Mouse (Mus musculus): ENCODE data around the gene Fbxo22.
"Not testable (repeated sequence)": the region's sequence is repeated elsewhere in the genome, so short reads cannot be mapped to it uniquely, and the experiment has no call there.

DNA sequence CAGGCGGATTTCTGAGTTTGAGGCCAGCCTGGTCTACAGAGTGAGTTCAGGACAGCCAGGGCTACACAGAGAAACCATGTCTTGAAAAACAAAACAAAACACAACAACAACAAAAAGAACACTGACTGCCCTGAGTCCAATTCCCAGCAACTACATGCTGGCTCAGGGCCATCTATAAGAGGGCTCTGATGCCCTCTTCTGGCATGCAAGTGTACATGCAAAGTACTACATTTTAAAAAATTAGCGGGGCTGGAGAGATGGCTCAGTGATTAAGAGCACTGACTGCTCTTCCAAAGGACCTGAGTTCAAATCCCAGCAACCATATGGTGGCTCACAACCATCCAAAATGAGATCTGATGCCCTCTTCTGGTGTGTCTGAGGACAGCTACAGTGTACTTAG, 43.4 kb downstream of the Fbxo22 start:
- TF ChIP-seq CTCF (IDR thresholded peaks at IDR 0.05; ENCODE audit: low read depth, low read length); POLR2A (IDR thresholded peaks at IDR 0.05; ENCODE audit: borderline replicate concordance, low read depth, low read length): not testable (repeated sequence)

All from bone marrow macrophage, adult 2 months (primary cell).